Mouse (Mus musculus) mesoderm, embryonic 11.5 days (tissue): ENCODE results near the gene Vps11.
"Not testable (repeated sequence)": the region's sequence is repeated elsewhere in the genome, so short reads cannot be mapped to it uniquely, and the experiment has no call there.

ENCODE experiments used
- DNase-seq: peaks from one replicate; pipeline ENCODE4 v3.0.0-alpha.2; 2012; ENCODE audit warnings: low read depth, low spot score

Gene Vps11

GRCm38 (mm10) chr9:44376141-44376540 lies 14.7 kb upstream of the Vps11 start:
- DNase-seq: no peak

- DNase-seq: no peak
Measured at GRCm38 (mm10) chr9:44373386-44373785, 11.9 kb upstream of the Vps11 start.

- peak; percentile 29 for DNase-seq
Measured at GRCm38 (mm10) chr9:44364480-44364879, 3.0 kb upstream of the Vps11 start.

GRCm38 (mm10) chr9:44361931-44362330 lies 461 bp upstream of the Vps11 start:
- not testable (repeated sequence) for DNase-seq

GRCm38 (mm10) chr9:44357207-44357606 lies 4.3 kb downstream of the Vps11 start:
- DNase-seq: peak; percentile 41

GRCm38 (mm10) chr9:44353142-44353541 lies 8.3 kb downstream of the Vps11 start:
- DNase-seq: no peak

GRCm38 (mm10) chr9:44352337-44352736 lies 9.1 kb downstream of the Vps11 start:
- no peak for DNase-seq

GRCm38 (mm10) chr9:44351396-44351795 lies 10.1 kb downstream of the Vps11 start:
- DNase-seq: no peak

GRCm38 (mm10) chr9:44348546-44348945 lies 12.9 kb downstream of the Vps11 start:
- no peak for DNase-seq

- DNase-seq: no peak
Measured at GRCm38 (mm10) chr9:44347621-44348020, 13.8 kb downstream of the Vps11 start.

GRCm38 (mm10) chr9:44347166-44347565 lies 14.3 kb downstream of the Vps11 start:
- no peak for DNase-seq

GRCm38 (mm10) chr9:44345570-44346433 lies 15.7 kb downstream of the Vps11 start:
- DNase-seq: no peak

- DNase-seq: peak; percentile 88
Measured at GRCm38 (mm10) chr9:44343781-44344421, 17.6 kb downstream of the Vps11 start, which contains the start of gene Hmbs. Gene Hmbs, minus strand, starts transcription at chr9:44344228.

GRCm38 (mm10) chr9:44343290-44343689 lies 18.2 kb downstream of the Vps11 start:
- DNase-seq: no peak

GRCm38 (mm10) chr9:44342605-44343004 lies 18.9 kb downstream of the Vps11 start:
- DNase-seq: no peak

- DNase-seq: no peak
Measured at GRCm38 (mm10) chr9:44342173-44342572, 19.3 kb downstream of the Vps11 start.

- DNase-seq: no peak
Measured at GRCm38 (mm10) chr9:44341487-44341886, 20.0 kb downstream of the Vps11 start.

- no peak for DNase-seq
Measured at GRCm38 (mm10) chr9:44338574-44338973, 22.9 kb downstream of the Vps11 start.

- DNase-seq: no peak
Measured at GRCm38 (mm10) chr9:44337436-44338169, 23.9 kb downstream of the Vps11 start.

- no peak for DNase-seq
Measured at GRCm38 (mm10) chr9:44336964-44337363, 24.5 kb downstream of the Vps11 start.

- not testable (repeated sequence) for DNase-seq
Measured at GRCm38 (mm10) chr9:44336513-44336912, 25.0 kb downstream of the Vps11 start.

- no peak for DNase-seq
Measured at GRCm38 (mm10) chr9:44336093-44336406, 25.4 kb downstream of the Vps11 start.
